Mouse (Mus musculus): ENCODE results near the gene Lgr4. TPM values are rescaled to one million over a fixed set of nuclear protein-coding genes. Genes with fewer than 3 reads are reported as not detected.
A peak's percentile ranks its signal among the peaks of the same experiment; 100 is the strongest.
"Not testable (repeated sequence)": the region's sequence is repeated elsewhere in the genome, so short reads cannot be mapped to it uniquely, and the experiment has no call there.

Lgr4 gene
- polyA plus RNA-seq (2012; rRNA removed): 28.3 and 29.1 TPM in 2 replicates

DNA sequence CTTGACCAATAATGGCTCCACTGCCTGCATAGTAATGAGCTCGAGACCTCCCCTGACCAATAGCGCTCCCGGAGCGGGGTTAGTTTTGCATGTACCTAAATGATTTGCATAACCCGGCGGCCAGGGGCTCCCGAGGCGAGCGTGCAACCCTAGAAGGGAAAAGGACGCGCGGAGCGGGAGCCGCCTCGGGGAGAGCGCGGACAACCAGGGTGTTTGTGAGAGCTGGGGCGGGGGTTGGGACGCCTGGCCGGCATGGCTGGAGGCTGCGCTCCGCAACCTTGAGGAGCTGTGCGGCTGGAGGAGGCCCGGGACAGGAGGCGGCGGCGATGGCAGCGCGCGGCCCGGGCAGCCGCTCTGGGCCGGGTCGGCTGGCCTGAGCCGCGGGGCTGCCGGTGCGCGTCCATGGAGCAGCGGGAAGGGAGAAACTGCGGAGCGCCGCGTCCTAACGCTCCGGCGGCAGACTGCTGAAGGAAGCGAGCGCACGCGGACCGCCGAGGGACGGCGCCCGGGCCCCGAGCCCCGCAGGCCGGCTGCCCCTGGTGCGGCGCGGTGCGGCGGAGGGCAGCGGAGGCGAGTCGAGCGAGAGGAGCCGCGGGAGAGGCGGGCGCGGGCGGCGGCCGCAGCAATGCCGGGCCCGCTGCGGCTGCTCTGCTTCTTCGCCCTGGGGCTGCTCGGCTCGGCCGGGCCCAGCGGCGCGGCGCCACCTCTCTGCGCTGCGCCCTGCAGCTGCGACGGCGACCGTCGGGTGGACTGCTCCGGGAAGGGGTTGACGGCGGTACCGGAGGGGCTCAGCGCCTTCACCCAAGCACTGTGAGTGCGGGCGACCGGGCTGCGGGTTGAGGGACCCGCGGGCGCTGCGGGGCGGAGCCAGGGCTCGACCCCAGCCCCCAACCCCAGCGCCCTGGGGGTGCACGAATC lies at the start of gene Lgr4:
Lgr4 (plus strand) TSS at position 152 of the 918 bp plus-strand sequence.
- DNase-seq (ENCODE audit: extremely low spot score in 1 of 2, low spot score in 1 of 2): peak; percentile 94 to 96

DNA sequence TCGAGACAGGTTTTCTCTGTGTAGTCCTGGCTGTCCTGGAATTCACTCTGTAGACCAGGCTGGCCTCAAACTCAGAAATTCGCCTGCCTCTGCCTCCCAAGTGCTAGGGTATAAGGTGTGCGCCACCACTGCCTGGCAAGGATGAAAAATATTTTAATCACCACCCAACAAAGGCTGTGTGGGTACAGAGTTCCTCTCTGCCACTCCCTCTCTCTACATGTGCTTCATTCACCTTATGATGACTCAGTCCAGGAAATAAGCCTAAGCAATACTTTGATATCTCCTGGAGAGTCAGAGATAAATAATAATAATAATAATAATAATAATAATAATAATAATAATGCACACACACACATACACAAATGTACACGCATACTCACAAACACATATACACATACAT lies 38.0 kb upstream of the Lgr4 start:
- DNase-seq (ENCODE audit: extremely low spot score in 1 of 2, low spot score in 1 of 2): not testable (repeated sequence)

DNA sequence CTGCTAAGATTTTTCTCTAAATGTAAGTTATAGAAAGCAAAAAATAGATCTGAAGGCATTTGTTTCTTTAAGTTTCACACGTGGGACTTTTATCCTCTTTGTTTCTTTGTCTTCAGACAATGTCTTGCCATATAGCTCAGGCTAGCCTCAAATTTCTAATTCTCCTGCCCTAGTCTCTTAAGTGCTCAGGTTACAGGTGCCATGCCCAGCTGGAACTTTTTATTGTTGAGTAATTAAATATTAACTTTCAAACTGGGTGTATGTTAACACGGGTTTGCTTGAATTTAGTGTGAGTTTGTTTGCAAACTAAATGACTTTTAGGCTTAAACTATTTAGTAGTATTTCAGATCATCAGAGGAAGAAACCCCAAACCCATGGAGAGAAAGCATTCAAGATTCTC lies 36.3 kb upstream of the Lgr4 start:
- DNase-seq (ENCODE audit: extremely low spot score in 1 of 2, low spot score in 1 of 2): no peak

DNA sequence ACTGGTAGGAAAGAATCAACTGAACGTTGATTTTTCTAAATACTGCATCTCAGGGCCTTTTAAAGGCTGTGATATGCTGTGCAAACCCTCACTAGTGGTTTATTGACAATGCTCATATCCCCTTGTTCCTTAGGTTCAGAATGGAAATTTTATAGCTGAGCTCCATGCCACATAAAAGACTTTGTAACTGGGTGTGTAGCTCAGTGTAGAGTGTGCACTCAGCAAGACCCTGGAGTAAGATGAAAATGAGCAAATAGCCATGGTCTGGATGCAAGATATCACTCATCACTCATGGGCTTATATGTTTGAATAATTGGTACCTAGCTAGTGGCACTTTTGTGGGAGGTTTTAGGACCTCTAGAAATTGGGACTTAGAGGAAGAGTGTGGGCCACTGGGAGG lies 35.8 kb upstream of the Lgr4 start:
- DNase-seq (ENCODE audit: extremely low spot score in 1 of 2, low spot score in 1 of 2): no peak

DNA sequence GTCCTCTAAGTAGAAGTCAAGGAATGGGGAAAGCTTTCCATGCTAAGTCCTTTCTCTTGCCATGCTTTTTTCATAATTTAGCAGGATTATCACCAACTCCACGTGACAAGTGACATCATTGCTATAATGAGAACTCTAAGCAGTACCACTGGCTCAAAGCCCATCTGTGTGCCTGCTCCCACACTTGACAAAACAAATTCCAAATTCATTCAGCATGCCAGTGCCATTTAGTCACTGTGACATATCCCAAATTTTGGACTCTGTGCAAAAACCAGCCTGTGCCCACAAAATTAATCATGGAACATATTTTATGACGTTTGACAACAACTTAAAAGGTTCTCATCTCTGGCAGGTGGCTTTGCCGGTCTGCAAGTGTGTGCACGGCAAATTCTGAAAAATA lies 33.3 kb upstream of the Lgr4 start:
- DNase-seq (ENCODE audit: extremely low spot score in 1 of 2, low spot score in 1 of 2): peak; percentile 25 to 54

DNA sequence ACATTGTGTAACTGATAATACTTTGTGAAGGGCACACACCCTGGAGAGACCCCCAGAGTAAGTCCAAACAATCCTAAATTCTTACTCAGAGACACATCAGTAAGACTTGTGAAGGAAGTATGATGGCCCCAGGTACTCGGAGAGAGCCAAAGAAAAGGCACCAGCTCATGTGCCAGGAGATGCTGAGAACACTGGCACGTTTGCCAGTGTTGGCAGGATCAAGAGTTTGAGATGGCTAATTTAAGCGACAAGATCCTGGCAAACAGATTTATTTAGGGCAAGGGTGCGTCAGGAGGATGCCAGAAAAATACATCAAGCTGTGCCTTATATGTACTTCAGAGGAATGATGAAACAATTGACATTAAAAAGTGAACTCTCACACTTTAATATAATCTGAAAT lies 32.9 kb upstream of the Lgr4 start:
- DNase-seq (ENCODE audit: extremely low spot score in 1 of 2, low spot score in 1 of 2): peak in 1 of 2 experiments; percentile 15

DNA sequence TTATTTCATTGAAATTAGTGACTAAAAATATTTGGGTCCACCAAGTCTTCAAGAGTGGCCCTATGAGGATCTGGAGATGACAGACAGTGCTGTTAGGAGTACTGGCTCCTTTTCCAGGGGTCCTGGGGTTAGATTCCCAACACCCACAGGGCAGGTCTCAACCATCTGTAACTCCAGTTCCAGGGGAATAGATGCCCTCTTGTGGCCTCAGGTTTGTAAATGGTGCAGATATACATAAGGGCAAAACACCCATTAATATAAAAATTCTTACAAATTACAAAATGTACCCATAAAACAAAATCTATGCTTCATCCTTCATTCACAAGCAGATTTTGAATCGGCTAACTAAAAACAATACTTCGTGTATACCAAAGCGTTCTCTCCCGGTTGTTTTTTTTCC lies 27.4 kb upstream of the Lgr4 start:
- DNase-seq (ENCODE audit: extremely low spot score in 1 of 2, low spot score in 1 of 2): no peak

DNA sequence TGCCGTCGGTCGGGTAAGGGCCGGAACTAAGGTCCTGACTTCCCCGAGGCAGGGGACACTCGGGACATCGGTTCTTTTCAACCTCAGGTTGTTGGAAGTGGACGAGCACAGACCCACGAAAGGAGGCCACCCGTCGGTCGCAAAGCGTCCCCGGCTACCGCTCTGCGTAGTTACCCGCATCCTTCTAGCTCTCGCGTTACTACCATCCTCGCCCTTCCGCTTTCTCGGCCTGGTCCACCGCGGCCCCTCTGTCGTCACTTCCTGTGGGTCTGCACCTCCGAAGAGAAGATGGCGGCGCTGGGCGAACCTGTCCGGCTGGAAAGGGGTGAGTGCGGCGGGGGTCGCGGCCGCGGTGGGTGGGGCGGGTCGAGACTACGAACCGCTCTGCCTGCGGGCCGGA lies 26.9 kb upstream of the Lgr4 start, which contains the start of gene Lin7c:
Lin7c (plus strand) TSS at position 257 of the 400 bp plus-strand sequence.
- peak; percentile 89 to 96 for DNase-seq (ENCODE audit: extremely low spot score in 1 of 2, low spot score in 1 of 2)

DNA sequence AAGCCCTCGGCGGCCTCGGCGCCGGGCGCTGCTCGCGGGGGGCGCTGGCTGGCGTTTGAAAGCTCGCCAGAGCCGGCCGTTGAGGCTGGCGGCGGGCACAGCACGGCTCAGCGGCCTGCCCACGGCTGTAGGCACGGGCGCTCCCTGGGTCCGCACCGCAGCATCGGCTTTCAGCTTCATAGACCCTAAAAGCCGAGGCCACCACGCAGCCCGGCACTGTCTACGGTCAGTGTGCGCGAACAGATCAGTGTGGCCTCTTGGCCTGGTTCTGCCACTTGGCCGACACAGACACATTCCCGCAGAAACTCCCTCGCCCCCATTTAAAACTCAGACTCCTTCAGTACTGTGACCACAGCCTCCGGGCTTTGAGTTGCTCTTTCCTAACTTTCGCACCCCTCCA lies 26.4 kb upstream of the Lgr4 start:
- peak in 1 of 2 experiments; percentile 27 for DNase-seq (ENCODE audit: extremely low spot score in 1 of 2, low spot score in 1 of 2)

DNA sequence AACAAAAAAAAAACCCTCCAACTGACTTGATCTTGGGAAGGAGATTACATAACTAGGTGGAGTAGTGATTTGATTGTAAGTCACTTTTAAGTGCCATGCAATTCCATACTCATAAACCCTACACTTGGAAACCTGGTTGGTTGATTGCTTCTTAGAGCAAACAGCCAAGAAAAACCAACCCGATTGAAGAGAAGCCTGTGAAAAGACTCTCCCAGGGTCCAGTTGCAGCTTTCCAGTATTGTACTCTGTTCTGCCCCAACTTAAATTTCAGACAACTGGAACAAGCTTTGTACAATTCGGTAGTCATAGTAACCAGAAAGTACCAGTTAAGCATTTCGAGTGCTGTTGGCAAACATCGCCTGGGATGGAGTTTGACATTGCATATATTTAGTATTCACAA lies 26.0 kb upstream of the Lgr4 start:
- peak in 1 of 2 experiments; percentile 28 for DNase-seq (ENCODE audit: extremely low spot score in 1 of 2, low spot score in 1 of 2)

DNA sequence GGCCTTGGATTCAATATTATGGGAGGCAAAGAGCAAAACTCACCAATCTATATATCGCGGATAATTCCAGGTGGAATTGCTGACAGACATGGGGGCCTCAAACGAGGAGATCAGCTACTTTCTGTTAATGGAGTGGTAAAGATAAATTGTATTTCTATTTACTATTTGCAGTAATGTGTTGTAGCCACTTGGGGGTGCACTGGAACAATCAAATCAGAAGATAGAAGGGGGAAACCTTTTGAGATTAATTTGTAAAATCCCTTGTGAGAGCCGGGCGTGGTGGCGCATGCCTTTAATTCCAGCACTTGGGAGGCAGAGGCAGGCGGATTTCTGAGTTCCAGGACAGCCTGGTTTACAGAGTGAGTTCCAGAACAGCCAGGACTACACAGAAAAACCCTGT lies 21.1 kb upstream of the Lgr4 start:
- no peak for DNase-seq (ENCODE audit: extremely low spot score in 1 of 2, low spot score in 1 of 2)

DNA sequence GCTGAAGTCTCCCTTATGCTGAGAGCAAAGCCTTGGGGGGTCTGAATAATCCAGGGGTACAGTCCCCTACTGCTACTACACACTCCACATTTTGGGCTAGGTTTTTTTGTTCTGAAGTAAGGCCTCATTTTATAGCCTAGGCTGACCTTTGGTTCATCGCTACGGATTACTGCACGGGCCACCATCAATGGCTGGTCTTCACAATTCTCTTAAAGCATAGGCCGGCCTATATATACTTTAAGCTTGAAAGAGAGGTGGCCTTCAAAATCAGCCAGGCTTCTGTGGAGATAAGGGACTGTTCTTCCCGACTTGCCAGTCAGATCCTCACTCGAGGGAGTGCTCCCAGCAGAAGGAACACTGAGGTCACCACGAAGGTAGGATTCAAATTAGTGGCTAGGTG lies 14.6 kb upstream of the Lgr4 start:
- DNase-seq (ENCODE audit: extremely low spot score in 1 of 2, low spot score in 1 of 2): no peak

DNA sequence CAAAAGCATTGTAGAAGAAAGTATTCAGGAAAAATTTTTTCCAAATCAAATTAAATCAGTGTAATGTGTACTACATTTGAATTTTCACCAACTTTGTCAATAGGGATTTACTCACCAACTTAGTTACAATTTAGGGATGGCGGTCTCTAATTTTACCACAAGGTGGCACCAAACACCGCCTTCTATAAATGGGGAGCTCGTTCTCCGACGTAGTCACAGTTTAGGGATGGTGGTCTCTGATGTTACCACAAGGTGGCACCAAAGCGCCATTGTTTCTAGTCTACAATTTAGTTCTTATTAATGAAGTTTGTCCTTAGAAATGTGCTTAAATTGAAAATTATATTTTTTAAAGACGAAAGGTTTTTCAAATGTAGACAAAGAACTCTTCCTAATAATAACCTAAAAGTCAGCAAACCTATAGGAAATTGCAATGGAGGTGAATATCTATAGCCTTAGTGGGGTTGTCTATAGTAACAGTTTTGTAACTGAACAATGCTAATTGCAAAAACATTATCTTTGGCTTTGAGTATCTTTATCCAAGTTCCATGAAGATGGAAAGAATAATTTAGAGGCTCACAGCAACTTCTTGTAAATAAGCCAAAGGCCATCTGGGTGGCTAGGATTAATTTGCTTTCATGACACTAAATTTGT lies 13.2 kb upstream of the Lgr4 start:
- DNase-seq (ENCODE audit: extremely low spot score in 1 of 2, low spot score in 1 of 2): peak; percentile 82 to 97

DNA sequence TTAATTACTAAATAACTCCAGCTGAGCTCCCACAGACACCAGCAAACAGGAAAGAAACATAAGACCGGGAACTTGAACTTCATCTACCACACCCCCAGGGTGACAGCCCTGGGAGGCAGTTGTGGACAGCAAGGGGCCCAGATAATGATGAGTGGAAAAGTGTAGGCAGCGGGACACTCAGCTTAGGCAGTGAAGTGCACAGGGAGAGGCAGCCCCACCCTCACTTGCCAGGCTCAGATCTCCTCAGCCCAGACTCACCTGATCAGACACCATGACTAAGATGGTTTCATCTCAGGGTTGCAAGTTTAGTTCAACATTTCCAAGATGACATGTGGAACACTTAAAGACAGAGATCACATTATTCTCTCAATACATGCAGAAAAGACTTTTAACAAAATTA lies 8.3 kb upstream of the Lgr4 start:
- DNase-seq (ENCODE audit: extremely low spot score in 1 of 2, low spot score in 1 of 2): no peak

DNA sequence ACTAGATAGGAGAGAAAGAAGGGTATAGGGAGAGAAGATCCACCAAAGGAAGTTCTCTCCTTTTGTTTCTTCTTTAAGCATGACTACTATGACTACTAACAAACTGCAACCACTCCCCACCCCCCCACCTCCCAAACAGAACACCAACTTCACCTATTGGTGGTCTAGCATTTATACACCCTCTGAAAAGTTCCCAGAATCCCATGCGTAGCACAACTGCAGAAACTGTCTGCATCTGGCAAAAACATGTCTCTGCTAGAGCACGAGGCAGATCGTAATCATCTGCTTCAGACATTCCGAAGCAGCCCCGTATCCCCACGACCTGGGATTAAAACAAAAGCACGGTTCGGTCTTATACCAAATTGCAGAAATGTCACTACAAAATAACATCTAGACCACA lies 5.2 kb upstream of the Lgr4 start:
- no peak for DNase-seq (ENCODE audit: extremely low spot score in 1 of 2, low spot score in 1 of 2)

DNA sequence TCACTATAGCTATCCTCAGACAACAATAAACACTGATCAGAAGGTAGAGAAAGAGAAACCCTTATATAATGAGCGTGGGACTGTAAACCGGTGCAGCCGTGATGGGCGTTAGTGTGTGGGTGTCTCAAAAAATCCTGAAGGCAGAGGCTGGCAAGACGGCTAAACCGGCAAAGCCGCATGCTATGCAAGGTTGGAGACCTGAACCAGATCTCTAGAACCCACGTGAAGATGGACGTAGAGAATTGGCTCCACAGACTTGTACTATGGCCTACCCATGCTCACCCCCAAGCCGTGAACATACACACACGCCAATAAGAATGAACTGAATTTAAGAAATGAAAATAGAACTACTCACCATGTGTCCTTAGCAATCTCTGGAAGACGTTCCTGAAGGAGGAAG lies 4.7 kb upstream of the Lgr4 start:
- peak in 1 of 2 experiments; percentile 42 for DNase-seq (ENCODE audit: extremely low spot score in 1 of 2, low spot score in 1 of 2)

DNA sequence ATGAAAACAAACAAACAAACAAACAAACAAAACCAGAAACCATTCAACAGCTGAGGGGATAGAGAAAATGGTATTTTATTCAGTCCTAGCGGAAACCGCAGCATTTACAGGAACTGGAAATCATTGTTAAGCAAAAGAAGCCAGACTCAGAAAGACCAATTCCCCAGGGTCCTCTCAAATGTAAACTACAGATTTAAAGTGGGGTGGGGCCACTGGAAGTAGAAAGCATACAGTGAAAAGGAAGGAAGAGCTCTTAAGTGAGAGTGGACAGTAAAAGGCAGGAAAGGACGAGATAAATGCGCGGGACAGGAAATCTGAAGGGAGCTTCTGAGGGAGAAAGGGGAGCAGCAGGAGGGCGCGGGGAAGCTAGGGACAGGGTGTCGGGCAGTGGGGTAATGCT lies 4.2 kb upstream of the Lgr4 start:
- DNase-seq (ENCODE audit: extremely low spot score in 1 of 2, low spot score in 1 of 2): no peak

DNA sequence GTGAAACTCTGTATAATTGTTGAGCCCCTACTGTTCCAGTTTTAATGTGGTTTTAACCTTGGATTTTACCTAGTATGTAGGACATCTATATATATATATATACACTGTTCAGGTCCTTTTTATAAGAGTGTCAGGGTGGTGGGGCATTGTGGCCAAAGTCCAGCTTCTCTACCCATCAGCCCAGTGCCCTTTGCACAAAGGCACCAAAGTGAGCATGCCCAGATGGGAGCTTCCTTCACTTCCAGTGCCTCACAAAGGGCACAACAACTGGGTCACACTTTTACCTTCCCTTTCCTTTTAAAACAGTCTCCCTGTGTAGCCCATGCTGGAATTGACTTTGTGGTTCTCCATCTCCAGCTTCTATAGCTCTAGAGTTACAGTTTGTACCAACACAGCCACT lies 2.8 kb upstream of the Lgr4 start:
- DNase-seq (ENCODE audit: extremely low spot score in 1 of 2, low spot score in 1 of 2): no peak

DNA sequence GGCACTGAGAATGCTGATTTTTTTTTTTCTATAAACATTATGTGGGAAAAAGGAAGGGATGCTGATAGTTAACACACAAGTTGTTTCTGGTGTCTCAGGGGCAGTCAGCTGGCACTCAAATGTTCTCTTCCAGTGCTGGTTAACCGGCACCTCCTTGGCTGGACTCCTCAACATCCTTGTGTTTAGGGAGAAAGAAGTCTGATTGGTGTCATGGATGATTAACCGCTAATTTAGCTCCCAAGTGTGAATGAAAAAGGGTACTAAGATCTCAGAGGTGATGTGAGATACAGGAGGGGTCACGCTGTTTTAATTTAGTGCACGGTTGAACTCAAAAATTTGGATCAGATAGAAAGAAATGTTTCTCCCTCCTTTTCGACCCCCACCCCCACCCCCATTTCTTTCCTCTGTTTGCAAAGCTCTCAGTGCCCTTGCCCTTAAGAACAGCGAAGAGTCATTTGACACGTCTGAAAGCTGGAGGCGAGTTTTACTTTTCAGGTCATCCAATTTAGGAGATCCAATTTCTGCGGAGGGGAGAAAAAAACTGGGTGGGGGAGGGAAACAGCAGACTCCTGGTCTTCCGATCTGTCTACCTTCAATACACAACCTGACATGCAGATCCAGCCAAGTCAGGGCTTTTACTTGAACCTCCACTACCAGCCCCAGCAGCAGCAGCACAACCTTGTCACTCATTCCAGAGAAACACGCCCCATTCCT lies 508 bp upstream of the Lgr4 start:
- no peak for DNase-seq (ENCODE audit: extremely low spot score in 1 of 2, low spot score in 1 of 2)

DNA sequence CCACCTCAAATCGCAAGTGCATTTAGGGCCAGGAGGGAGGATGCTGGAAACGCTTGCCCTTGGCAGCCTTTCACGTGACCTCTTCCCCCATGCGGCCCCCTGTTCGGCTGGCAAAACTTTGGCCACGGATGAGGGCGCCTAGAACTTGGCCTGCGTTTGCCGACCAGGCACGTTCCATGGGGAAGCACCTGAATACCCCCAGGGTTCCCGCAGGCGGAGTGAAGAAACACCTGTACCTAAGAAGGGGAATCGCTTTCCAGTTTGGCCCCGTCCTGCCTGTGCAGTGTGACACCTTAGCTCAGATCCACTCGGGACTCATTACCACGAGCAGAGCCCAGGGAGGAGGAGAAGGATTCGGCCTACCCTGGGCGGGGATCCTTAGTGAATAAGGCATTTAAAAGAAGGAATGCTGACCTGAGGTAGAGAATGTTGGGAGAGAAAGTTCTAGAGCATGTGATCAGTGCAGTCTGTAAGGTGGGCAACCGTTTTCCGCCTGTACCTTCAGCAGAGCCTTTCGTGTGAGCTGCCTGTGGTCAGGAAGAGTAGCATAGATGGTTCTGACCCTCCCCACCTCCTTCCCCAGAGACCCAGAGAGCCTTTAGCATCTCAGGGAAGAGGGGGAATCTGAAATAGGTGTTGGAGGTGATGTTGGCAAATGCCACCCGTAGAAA lies 1.3 kb downstream of the Lgr4 start:
- no peak for DNase-seq (ENCODE audit: extremely low spot score in 1 of 2, low spot score in 1 of 2)

DNA sequence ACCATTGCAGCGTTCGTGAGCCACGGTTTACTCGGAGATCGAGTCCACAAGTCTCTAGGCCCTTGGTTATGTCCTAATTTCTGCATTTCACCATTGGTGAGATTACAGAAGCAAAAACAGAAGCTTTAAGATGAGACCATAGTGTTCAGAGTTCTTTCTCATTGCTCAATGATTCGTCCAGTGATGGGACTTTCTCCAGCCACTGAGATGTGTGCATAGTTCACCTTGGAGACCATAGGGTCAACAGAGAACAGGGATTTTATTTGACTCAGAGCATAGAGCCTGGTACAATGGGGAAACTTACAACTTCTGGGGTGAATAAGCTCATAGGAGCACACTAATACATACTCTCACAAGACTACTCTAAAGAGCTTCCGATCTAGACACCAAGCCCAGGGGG lies 3.0 kb downstream of the Lgr4 start:
- no peak for DNase-seq (ENCODE audit: extremely low spot score in 1 of 2, low spot score in 1 of 2)

Measured in frontal cortex, adult 2 months (tissue).